Mouse (Mus musculus): ENCODE measurements around the gene Thumpd3.

The Thumpd3 gene

DNA sequence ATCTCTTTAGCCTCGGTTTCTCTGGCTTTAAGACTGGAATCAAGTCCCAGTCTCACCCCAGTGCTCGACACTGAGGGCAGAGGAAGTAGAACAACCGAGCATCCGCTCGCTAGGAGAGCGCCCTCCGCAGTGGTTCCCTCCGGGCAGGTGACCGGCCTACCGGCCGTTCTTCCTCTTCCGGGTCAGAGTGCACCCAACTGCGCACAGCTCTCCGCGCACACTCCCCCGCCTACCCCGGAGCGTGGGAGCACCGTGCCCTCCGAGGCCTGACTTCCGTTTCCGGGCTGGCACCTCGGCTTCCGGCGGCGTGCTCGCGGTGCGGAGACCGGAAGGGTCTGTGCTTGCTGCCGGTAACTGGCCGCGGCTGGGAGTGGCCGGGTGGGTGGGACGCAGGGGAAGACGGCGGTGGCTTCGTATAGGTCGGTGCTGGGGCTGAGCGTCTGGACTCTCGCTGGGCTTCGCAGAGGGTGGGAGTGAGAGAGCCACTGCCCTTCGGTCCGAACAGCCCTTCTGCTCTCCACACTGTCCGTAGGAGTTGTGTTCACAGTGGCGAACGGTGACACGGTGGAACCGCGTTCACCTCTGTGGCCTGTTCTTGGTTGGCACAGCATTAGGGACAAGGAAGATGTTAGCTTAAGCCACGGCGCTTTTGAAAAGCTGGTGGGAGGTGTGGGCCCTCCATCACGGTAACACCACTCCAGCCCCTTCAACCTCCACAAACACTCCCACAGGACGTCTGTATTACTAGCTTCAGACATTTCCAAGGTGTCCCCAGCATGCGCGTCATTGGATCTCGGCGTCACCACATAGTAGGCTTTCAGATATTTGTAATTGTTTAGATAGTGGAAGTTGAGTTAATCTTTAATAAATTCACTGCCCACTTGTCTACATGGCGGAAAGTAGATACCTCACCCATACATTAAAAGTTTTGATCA, at the start of gene Thumpd3:
Gene Thumpd3, plus strand, starts transcription at position 185 of the 935 bp plus-strand sequence.
- DNase-seq (ENCODE audit: low read depth, low spot score): peak; percentile 98

DNA sequence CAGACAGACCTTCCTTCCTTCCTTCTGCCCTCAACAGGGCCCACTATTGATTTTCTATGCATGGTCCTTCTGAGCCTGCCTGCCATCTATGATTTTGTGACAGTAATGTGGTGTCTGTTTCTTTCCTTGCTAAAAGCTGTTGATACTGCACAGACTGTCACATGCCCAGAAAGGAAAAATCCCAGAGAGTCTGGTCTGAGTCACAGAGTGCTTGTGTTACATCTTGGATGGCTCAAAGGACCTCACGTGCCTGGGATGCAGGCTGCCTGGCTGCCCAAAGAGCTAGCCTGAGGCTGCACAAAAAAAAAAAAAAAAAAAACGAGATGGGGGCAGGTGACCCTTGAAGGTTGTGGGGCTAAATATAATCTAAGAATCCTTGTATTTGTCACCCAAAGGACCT, 46.8 kb upstream of the Thumpd3 start:
- no peak for DNase-seq (ENCODE audit: low read depth, low spot score)

DNA sequence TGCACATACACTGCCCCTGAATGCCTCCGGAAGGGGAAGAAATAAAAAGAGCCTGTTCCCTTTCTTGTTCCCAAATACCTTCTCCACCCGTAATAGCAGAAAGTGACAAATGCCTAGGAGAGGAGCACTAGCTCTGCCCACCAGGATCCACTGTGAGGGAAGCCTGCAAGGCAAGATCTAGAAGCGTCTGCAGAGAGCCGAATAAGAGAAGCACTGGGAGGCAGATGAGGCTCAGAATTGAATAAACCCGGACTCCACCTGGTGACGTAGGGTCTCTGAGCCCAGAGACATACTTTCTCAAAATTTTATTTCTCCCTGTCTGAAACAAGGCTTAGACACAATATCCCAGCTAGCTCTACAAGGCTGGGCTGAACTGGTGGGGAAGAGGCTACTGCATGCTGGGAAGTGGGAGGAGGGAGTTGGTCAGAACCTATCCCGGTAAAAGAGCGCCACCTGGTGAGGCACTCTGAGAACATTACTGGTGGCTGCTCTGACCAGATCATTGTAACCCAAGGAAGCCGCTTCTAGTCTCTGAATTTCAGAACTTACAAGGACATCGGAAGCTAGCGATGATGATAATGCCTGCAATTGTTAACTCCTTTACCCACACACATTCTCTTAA, 45.2 kb upstream of the Thumpd3 start:
- DNase-seq (ENCODE audit: low read depth, low spot score): peak; percentile 81

DNA sequence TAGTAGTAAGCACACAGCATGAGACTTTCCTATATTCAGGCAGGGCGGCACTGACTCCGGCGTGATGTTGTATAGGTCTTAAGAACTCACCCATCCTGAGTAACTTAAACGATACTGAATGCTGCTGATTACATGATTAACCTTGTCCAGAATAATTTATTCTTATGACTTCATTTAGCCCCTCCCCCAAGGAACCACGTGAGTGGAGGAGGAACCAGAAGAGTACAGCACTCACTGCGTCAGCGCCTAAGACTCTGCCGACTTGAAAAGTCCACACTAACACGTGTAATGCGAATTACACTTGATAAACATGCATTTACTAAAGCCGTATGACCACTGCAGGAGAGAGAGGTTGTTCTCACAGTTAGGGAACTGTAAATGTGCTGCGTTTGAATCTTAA, 44.3 kb upstream of the Thumpd3 start:
- peak; percentile 20 for DNase-seq (ENCODE audit: low read depth, low spot score)

DNA sequence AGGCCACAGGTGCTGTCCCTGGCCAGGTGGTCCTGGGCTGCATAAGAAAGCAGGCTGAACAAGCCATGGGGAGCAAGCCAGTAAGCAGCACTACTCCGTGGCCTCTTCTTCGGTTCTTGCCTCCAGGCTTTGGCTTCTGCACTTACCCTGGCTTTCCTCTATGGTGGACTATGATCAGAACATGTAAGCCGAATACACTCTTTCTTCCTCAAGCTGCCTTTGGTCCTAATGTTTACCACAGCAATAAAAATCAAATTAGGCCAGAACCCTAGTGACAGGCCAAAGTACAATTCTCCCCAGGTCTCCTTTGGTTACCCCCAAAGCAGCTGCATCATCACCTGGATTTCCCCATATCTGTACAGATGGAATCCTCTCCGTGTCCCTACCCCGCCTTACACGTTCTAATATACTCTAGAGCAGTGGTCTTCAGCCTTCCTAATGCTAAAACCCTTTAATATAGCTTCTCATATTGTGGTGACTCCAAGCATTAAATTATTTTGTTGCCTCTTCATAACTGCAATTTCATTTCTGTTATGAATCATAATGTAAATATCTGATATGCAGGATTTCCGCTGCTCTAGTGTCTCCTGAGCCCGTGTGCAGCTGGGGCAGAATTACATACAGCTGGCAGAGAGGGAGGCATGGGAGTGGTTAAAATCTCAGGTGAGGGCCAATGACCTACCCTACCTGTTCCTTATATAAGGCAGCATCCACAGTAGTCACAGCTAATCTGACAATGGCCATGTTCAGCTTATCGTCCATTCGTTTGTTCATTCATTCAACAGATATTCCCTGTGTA, 42.5 kb upstream of the Thumpd3 start:
- no peak for DNase-seq (ENCODE audit: low read depth, low spot score)

DNA sequence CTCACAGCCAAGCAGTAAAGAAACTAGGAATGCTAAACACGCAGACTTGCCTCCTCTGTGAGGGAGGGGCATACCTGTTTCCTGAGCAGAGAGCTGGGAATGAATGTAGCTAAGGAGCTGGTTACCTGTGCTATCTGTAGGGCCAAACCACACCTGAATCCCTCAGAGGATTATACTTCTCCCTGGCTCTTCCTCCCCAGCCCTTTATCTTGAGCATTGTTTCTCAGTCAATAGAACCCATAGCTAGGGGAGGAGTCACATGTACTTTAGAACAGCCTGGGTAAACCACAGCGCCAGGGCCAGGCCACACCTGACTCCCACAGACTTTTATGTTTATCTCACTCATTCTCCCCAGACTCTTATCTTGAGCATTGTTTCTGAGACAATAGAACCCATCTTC, 39.2 kb upstream of the Thumpd3 start:
- DNase-seq (ENCODE audit: low read depth, low spot score): no peak

DNA sequence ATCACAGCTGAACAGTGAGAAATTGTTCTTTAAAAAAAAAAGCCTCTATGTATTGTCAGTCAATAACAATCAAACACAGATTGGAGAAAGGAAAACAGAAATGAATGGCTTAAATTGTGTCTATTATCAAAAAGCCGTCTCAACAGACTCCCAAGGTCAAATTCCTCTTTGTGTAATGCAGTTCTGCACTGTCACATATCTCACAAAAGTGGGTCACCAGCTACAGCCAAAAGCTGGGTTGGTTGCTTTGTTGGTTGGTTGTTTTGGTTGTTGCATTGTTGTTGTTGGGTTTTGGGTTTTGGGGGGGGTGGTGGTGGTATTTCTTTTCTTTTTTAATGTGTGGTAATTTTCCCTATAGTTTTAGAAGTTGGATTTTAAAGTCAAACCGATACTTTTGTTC, 34.1 kb upstream of the Thumpd3 start:
- DNase-seq (ENCODE audit: low read depth, low spot score): no peak

DNA sequence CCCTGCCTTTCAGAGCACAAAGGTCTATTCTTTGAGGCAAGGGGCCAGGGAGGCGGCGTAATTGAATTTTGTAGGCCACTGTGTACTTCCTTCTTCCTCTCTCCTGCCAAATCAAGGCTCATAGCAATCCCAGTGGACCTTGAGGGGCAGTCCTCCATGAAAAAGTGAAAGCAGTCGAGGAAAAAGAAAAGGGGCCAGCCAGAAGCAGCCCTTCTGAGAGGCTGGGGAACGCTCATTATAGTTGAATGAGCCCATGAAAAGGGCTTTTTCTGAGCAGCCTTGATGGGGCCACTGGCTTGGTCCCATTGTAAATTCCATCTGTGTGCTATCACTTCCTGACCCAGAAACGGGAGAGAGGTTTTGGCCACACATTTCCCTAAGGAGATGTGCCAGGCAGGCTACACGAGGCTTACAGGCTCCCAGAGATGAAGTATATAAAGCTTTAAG, 33.5 kb upstream of the Thumpd3 start:
- no peak for DNase-seq (ENCODE audit: low read depth, low spot score)

DNA sequence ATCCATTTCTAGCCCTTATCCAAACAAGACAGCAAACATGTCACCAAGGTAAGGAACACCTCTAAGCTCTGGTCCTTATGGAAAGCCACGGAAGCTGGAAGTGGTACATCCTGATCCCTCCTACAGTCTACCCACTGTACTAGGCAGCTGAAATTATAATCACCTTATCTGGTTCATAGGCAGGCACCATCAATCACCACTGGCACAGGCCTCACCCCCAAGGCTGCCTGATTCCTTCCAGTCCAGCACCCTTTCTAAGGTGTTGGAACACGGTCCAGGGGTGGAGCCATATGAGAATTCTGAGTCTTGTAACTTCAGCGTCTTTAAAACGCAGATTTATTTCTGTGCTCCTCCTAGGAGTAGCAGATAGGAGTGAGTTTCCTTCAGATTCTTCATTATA, 32.5 kb upstream of the Thumpd3 start:
- DNase-seq (ENCODE audit: low read depth, low spot score): no peak

DNA sequence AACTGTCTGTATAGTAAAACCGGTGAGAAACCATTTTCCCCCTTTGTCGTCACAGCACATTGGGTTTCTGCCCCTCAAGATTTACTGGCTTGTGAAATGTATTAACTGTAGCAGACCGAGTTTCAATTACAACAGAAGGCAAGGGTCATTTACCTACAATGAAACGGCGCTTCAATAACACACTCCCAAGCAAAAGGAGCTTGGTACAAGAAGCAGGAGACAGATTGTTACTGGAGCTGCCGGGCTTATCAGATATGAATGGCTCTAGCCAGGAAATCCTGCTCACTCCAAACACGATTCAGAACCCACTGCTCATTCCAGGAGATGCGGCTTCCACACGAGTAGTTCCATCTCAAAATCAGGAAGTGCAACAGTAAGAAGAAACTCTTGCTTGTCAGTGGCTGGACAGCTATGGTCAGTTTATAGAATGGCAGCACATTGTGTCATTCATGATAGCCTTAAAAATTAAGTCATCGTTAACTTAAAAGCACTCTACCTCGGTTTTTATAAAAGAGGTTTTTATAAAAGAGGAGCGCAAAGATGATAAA, 28.5 kb upstream of the Thumpd3 start:
- DNase-seq (ENCODE audit: low read depth, low spot score): no peak

DNA sequence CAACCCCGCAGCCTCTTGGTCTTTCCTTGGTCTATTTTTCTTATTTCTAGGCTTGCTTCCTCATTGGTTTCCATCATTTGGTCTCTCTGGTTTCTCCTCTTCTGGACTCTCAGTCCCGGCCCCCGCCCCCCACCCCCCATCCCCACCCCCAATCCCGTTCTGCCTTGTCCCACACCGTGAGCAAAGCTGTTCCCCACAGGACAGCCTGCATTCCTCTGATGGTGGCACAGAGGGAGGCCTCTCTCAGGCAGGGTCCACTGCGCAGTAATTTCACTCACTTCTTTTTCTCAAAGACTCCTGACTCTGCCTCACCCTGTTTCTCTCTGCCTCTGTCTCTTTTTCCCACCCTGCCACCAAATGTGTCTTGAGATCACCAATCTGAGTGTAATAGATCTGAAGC, 27.9 kb upstream of the Thumpd3 start:
- no peak for DNase-seq (ENCODE audit: low read depth, low spot score)

DNA sequence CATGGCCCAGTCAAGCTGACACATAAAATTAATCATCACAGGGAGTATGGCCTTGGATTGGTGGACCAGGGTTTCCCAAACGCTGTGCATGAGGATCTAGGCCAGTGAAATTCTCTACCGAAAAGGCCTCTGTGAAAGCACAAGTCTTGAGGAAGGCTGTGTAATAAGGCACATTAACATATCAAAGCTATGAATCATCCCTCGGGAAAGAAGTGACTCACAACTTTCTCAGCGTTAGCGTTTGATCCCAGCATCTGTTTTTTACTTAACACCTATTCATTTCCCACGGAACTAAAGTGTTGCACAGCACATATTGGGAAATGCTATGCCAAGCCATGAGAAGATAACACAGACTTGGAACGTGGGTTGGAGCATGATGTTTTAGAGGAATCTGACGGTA, 21.2 kb upstream of the Thumpd3 start:
- no peak for DNase-seq (ENCODE audit: low read depth, low spot score)

DNA sequence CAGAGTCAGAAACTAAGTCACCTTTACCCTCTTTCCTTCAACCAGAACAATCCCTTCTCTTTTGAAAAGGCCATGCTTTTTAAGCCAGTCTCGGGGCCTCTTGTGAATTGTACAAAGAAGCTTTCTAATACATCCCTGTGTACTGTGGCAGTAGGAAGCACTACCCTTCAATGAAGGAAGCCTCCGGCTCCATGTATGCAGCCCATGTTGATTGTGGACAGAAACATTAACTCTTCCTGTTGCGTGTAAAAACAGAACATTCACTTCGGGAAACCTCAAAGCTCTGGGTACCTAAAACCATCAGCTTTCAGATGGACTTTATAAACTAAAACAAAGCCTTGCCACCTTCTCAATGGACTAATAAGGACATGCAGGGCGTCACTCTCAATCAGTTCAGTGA, 20.3 kb upstream of the Thumpd3 start:
- DNase-seq (ENCODE audit: low read depth, low spot score): no peak

DNA sequence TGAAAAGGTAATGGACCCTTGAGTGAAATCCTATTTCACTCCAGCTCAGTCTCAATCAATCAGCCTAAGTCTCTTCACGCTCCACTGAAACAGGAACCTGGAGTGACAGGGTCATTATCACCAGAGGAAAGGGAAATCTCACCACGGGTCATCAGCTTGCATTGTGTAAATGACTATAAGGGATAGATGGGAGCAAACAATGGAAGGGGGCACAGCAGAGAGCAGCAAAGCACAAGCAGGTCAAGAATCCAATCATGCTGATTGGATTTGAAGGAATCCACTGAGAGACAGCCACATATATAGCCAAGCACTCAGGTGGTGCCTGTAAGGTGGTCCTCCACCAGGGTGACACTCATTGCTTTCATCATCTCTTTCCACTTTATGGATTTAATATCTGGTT, 18.6 kb upstream of the Thumpd3 start:
- DNase-seq (ENCODE audit: low read depth, low spot score): no peak

DNA sequence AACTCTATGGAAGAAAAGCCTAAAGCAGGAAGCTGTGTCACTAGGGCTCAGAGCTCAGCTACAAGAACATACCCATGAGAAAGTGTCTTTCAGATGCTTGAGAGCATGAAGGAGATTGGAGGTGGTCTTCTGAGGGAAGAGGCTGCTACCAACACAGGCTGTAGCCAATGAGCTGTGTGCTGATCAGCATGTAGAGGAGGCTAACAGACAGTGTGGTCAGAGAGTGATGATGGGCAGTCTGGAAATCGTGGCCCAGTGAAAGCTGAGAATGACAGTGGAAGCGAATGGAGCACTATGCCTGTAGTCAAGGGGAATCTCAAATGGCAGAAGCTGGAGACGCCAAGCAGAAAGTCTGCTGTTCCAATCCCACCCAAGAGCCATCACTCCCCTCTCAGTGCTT, 17.0 kb upstream of the Thumpd3 start:
- no peak for DNase-seq (ENCODE audit: low read depth, low spot score)

DNA sequence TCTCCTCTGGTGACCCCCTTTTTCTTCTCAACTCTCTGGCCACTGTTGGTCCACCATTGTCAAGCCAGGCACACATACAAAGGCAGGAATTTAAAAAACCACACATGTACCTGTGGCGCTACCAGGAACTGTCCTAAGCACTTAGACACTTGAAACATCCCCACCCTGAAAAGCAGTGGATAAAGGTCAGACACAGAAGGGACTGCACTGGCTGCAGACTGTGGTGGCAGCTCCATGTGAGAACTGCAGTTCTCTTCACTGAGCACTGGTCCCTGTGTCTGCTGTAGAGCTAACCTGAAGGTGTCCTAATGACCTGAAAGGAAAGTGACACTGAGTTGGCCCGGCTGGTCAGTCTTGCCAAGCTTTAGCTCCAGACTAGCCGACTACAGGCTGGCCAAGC, 15.5 kb upstream of the Thumpd3 start:
- no peak for DNase-seq (ENCODE audit: low read depth, low spot score)

DNA sequence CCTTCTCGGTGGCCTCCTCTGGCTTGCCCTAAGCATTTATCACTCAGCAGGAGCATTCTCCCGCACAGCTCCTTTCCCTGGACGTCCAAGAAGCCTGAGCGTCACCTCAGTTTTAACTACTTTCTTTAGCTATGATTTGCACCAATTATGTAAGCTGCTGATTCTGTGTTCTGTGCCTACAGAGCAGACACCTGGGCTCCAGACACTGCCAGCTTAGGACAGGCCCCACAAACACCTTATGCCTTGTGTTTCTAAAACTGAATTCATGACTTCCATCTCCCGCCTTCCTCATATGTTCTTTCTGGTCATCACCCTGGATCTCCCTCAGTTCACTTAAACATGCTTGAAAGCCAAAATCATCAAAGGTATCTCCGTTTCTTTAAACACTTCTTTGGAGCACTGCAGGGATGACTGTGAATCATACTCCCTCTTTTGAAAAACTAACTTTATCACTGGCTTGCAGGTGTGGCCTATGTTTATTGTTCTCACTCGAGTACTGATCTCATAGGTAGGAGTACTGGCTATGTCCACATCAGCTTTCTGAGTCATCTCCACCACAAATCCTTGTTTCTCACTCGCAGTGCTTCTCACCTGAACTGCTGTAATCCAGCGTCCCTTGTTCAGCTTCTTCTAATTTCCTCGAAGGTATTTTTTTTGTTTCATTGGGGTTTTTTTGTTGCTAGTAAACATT, 14.9 kb upstream of the Thumpd3 start:
- DNase-seq (ENCODE audit: low read depth, low spot score): no peak

DNA sequence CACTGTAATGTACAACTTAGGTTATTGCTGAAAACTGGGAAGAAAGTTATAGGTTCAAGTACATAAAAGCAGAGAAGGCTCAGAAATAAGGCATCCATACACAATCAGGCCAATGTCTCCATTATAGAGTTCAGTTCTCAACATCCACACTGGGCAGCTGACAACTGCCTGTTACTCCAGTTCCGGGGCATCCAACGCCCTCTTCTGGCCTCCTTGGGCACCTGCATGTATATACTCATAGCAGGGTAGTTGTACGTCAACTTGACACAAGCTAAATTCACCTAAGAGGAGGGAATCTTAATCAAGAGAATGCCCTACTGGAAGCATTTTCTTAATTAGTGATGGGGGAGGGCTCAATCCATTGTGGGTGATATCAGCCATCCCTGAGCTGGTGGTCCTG, 13.9 kb upstream of the Thumpd3 start:
- no peak for DNase-seq (ENCODE audit: low read depth, low spot score)

DNA sequence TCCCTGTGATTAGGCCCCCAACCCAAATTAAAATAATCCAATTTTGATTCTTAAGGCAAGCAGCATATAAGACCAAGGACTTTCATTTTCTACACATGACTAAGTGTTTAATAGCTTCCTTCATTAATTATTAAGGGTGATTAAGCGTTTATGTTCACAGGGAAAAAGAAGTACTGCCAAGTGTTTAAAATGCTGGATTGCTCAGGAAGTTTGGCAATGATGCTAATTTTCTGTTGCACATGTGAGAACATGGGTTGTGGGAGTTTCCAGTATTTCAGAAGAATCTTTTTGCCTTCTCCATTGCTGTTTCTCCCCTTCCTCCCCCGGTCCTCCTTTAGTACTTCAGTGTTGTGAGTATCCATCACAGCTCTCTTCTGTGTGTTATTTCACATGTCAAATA, 12.8 kb upstream of the Thumpd3 start:
- DNase-seq (ENCODE audit: low read depth, low spot score): no peak

DNA sequence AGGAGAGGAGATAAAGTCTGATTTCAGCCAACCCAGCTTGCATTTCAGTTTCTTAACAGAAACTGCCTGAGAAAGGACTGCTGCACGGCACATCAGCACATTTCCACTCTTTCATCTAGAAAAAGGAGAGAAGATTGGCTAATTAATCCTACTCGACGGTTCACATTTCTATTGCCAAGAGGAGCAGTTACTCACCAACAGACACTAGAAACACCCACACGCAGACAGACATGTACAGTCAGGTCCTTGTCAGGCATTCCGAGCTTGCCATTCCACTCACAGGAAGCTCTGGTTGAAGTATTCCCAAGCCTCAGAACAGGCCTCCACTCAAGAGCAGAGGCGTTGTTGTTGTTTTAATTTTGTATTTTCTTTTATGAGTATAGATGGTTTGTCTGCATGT, 11.6 kb upstream of the Thumpd3 start:
- no peak for DNase-seq (ENCODE audit: low read depth, low spot score)

DNA sequence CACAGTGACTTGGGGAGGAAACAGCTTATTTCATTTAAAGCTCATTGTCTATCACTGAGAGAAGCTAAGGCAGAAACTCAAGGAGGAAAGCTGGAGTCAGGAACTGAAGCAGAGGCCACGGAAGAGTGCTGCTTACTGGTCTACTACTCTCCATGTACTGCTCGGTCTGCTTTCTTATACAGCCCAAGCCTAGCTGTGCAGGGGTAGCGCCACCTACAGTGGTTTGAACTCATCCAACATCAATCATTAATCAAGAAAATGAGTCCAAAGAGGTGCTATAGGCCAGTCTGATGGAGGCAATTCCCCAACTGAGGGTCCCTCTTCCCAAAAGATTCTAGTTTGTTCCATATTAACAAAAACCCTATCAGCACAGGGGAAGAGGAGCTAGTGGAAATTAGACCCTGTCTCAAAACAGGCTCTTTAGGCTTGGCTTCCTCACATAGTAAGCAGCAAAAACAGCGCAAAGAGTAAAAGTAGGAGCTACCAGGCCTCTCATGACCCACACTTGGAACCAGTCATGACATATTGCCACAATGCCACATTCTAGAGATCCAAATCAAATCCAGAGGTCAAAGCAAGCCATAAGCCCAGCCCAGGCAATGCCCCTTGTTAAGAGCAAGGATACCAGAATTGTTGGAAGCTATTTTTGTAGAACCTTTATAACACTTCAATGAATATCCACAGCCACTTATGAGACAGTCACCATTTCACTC, 9.4 kb upstream of the Thumpd3 start:
- DNase-seq (ENCODE audit: low read depth, low spot score): no peak
